Mouse (Mus musculus): ENCODE measurements at regions not wholly inside any gene's neighbourhood (a gene's known extent, or its start where the extent isn't known, plus 50 kb on each side); places are given as distances from the start of the nearest gene placed in this dataset.
"Not testable (repeated sequence)": the region's sequence is repeated elsewhere in the genome, so short reads cannot be mapped to it uniquely, and the experiment has no call there.

GRCm38 (mm10) chr14:53109732-53110131 lies 614.2 kb upstream of the Olfr1507 start:
- not testable (repeated sequence) for TF ChIP-seq POLR2A (IDR thresholded peaks at IDR 0.05; ENCODE audit: borderline replicate concordance, extremely low read depth, low read depth, low read length); CTCF (IDR thresholded peaks at IDR 0.05; ENCODE audit: insufficient read depth, low read length)
